Mouse (Mus musculus): ENCODE measurements at regions not wholly inside any gene's neighbourhood (a gene's known extent, or its start where the extent isn't known, plus 50 kb on each side); places are given as distances from the start of the nearest gene placed in this dataset.
A peak's percentile ranks its signal among the peaks of the same experiment; 100 is the strongest.
"Not testable (repeated sequence)": the region's sequence is repeated elsewhere in the genome, so short reads cannot be mapped to it uniquely, and the experiment has no call there.

DNA sequence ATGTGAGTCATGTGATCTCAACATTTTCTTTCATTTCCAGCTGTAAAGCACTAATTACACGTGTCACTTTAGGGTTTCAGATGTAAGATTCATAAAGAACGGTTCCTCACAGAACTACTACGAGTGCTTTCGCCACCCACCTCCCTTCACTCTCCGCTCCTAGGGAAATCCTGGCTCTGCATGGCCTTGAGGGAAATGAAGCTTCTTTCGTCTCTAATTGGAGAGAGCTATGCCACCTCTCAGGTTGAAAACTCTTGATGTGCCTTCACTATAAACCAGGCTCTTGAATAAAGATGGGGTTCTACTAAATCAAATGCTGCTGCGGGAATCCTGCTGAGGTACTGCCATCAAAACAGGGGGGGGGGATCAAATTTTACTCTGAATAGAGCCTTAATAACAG is 686.0 kb upstream of the Hs3st1 start:
- Histone ChIP-seq H3K9ac (ENCODE audit: low read length) (no peak overlapping the region), H3K27me3 (ENCODE audit: control insufficient read depth, insufficient read depth, low read length) (no peaks in the 10 kb centered on the region), H3K4me1 (ENCODE audit: control insufficient read depth, insufficient read depth, low read length) (no peaks in the 10 kb centered on the region), H3K9me3 (ENCODE audit: control insufficient read depth, low read length) (no peaks in the 10 kb centered on the region), H3K36me3 (ENCODE audit: control insufficient read depth, insufficient read depth, low read length) (no peaks in the 10 kb centered on the region), H3K4me3 (ENCODE audit: low read depth, low read length) (no peak overlapping the region), H3K4me2 (ENCODE audit: low read depth, severe bottlenecking) (no peak overlapping the region), H3K27ac (replicated peaks; ENCODE audit: low read depth, low read length) (no peak overlapping the region)
- DNase-seq (ENCODE audit: low spot score) (no peak), ATAC-seq (ENCODE audit: insufficient number of reproducible peaks, low FRiP score, low TSS enrichment, low read depth) (no peak)
- WGBS = 78% methylated on average over 7 of the region's 7 CpGs

DNA sequence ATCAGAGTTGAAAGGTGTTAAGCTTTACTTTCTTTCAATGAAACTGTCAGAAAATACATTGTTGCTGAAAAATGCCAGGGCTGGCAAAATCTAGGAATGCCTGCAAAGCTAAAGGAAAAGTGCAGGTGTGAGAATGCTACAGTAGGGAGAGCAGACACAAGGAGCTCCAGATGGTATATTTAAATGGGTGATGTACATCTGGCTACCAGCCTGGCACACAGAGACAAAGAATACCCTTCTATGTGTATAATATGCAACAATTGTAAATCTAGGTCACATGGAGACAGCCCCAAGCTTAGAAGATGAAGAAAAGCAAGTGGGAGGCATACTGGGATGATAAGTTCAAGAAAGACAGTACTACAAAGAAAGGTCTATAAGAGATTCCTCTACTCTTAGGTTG is 647.4 kb upstream of the Hs3st1 start:
- Histone ChIP-seq H3K9me3 (ENCODE audit: control insufficient read depth, low read length) (no peaks in the 10 kb centered on the region), H3K4me3 (ENCODE audit: low read depth, low read length) (no peak overlapping the region), H3K36me3 (ENCODE audit: control insufficient read depth, insufficient read depth, low read length) (no peaks in the 10 kb centered on the region), H3K9ac (ENCODE audit: low read length) (no peak overlapping the region), H3K4me1 (ENCODE audit: control insufficient read depth, insufficient read depth, low read length) (no peaks in the 10 kb centered on the region), H3K27ac (replicated peaks; ENCODE audit: low read depth, low read length) (no peak overlapping the region), H3K27me3 (ENCODE audit: control insufficient read depth, insufficient read depth, low read length) (no peaks in the 10 kb centered on the region), H3K4me2 (ENCODE audit: low read depth, severe bottlenecking) (no peak overlapping the region)
- DNase-seq (ENCODE audit: low spot score) (no peak), ATAC-seq (ENCODE audit: insufficient number of reproducible peaks, low FRiP score, low TSS enrichment, low read depth) (no peak)

DNA sequence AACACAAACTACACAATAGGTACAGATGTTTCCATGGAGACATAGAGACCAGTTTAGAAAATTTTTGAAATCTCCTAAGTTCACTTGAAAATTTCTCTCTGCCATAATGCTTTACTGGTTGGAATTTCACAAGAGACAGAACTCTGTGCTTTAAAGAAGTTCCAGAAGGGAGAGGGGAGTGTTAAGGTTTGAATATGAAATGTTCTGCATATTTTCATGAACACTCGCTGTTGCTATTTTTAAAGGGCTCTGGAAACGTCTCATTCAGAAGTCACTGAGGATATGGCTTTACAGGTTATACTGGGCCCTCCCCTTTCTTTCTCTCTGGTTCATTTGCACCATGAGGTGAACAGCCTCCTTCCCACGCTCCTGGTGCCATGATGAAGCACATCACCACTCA is 639.5 kb upstream of the Hs3st1 start:
- DNase-seq (ENCODE audit: low spot score) = no peak
- H3K9me3 ChIP-seq (ENCODE audit: control insufficient read depth, low read length) = no peaks in the 10 kb centered on the region
- no peak for ATAC-seq (ENCODE audit: insufficient number of reproducible peaks, low FRiP score, low TSS enrichment, low read depth)
- no peak overlapping the region for H3K9ac ChIP-seq (ENCODE audit: low read length)
- H3K27me3 ChIP-seq (ENCODE audit: control insufficient read depth, insufficient read depth, low read length) = no peaks in the 10 kb centered on the region
- 74% methylated on average over 3 of the region's 3 CpGs for WGBS
- H3K27ac ChIP-seq (replicated peaks; ENCODE audit: low read depth, low read length) = no peak overlapping the region
- no peaks in the 10 kb centered on the region for H3K4me1 ChIP-seq (ENCODE audit: control insufficient read depth, insufficient read depth, low read length)
- no peak overlapping the region for H3K4me2 ChIP-seq (ENCODE audit: low read depth, severe bottlenecking)
- H3K36me3 ChIP-seq (ENCODE audit: control insufficient read depth, insufficient read depth, low read length) = no peaks in the 10 kb centered on the region
- H3K4me3 ChIP-seq (ENCODE audit: low read depth, low read length) = no peak overlapping the region

- Histone ChIP-seq H3K27me3 (ENCODE audit: control insufficient read depth, insufficient read depth, low read length) (no peaks in the 10 kb centered on the region), H3K27ac (replicated peaks; ENCODE audit: low read depth, low read length) (no peak overlapping the region), H3K4me3 (ENCODE audit: low read depth, low read length) (no peak overlapping the region), H3K36me3 (ENCODE audit: control insufficient read depth, insufficient read depth, low read length) (no peaks in the 10 kb centered on the region), H3K9me3 (ENCODE audit: control insufficient read depth, low read length) (no peaks in the 10 kb centered on the region), H3K4me1 (ENCODE audit: control insufficient read depth, insufficient read depth, low read length) (no peaks in the 10 kb centered on the region), H3K4me2 (ENCODE audit: low read depth, severe bottlenecking) (no peak overlapping the region), H3K9ac (ENCODE audit: low read length) (no peak overlapping the region)
- DNase-seq (ENCODE audit: low spot score) (no peak), ATAC-seq (ENCODE audit: insufficient number of reproducible peaks, low FRiP score, low TSS enrichment, low read depth) (no peak)
Measured at GRCm38 (mm10) chr5:40389591-40389990, 634.3 kb upstream of the Hs3st1 start.

DNA sequence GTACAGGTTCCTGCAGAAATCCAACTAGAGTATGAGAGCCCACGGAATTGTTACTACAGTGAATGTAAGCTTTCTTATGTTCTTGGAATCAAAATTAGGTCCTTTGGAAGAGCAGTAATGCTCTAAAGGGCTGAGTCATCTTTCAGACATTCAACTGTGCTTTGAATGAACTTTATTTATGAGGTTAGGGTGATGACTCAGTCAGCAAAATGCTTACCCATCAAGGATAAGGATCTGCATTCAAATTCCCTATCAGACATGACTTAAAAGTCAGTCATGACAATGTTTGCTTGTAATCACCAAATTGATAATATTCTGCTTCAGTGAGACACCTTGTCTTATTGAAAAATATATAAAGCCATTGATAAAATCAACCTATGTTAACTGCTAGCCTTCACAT is 611.7 kb upstream of the Hs3st1 start:
- H3K27ac ChIP-seq (replicated peaks; ENCODE audit: low read depth, low read length) = no peak overlapping the region
- WGBS = 90% methylated on average over 1 of the region's 1 CpGs
- ATAC-seq (ENCODE audit: insufficient number of reproducible peaks, low FRiP score, low TSS enrichment, low read depth) = no peak

GRCm38 (mm10) chr5:40331237-40331636 is 576.0 kb upstream of the Hs3st1 start:
- Histone ChIP-seq H3K36me3 (ENCODE audit: control insufficient read depth, insufficient read depth, low read length) (no peaks in the 10 kb centered on the region), H3K4me3 (ENCODE audit: low read depth, low read length) (no peak overlapping the region), H3K27ac (replicated peaks; ENCODE audit: low read depth, low read length) (no peak overlapping the region), H3K27me3 (ENCODE audit: control insufficient read depth, insufficient read depth, low read length) (no peaks in the 10 kb centered on the region), H3K9me3 (ENCODE audit: control insufficient read depth, low read length) (no peaks in the 10 kb centered on the region), H3K4me2 (ENCODE audit: low read depth, severe bottlenecking) (no peak overlapping the region), H3K4me1 (ENCODE audit: control insufficient read depth, insufficient read depth, low read length) (no peaks in the 10 kb centered on the region), H3K9ac (ENCODE audit: low read length) (no peak overlapping the region)
- DNase-seq (ENCODE audit: low spot score) (no peak), ATAC-seq (ENCODE audit: insufficient number of reproducible peaks, low FRiP score, low TSS enrichment, low read depth) (peak; percentile 51; the same call in 1 of the 2 replicates)
- 63% methylated on average over 1 of the region's 1 CpGs for WGBS

More for the DNA sequence above, 611.7 kb upstream of the Hs3st1 start:
- Histone ChIP-seq H3K36me3 (ENCODE audit: control insufficient read depth, insufficient read depth, low read length) (no peaks in the 10 kb centered on the region), H3K4me2 (ENCODE audit: low read depth, severe bottlenecking) (no peak overlapping the region), H3K27me3 (ENCODE audit: control insufficient read depth, insufficient read depth, low read length) (no peaks in the 10 kb centered on the region), H3K9ac (ENCODE audit: low read length) (no peak overlapping the region), H3K4me1 (ENCODE audit: control insufficient read depth, insufficient read depth, low read length) (no peaks in the 10 kb centered on the region), H3K4me3 (ENCODE audit: low read depth, low read length) (no peak overlapping the region), H3K9me3 (ENCODE audit: control insufficient read depth, low read length) (no peaks in the 10 kb centered on the region)
- DNase-seq (ENCODE audit: low spot score) = no peak

GRCm38 (mm10) chr5:40308510-40308909 is 553.2 kb upstream of the Hs3st1 start:
- Histone ChIP-seq H3K9ac (ENCODE audit: low read length) (no peak overlapping the region), H3K4me1 (ENCODE audit: control insufficient read depth, insufficient read depth, low read length) (no peaks in the 10 kb centered on the region), H3K27me3 (ENCODE audit: control insufficient read depth, insufficient read depth, low read length) (no peaks in the 10 kb centered on the region), H3K36me3 (ENCODE audit: control insufficient read depth, insufficient read depth, low read length) (no peaks in the 10 kb centered on the region), H3K9me3 (ENCODE audit: control insufficient read depth, low read length) (no peaks in the 10 kb centered on the region), H3K27ac (replicated peaks; ENCODE audit: low read depth, low read length) (no peak overlapping the region), H3K4me2 (ENCODE audit: low read depth, severe bottlenecking) (no peak overlapping the region), H3K4me3 (ENCODE audit: low read depth, low read length) (no peak overlapping the region)
- 79% methylated on average over 5 of the region's 5 CpGs for WGBS
- ATAC-seq (ENCODE audit: insufficient number of reproducible peaks, low FRiP score, low TSS enrichment, low read depth) (no peak), DNase-seq (ENCODE audit: low spot score) (no peak)

DNA sequence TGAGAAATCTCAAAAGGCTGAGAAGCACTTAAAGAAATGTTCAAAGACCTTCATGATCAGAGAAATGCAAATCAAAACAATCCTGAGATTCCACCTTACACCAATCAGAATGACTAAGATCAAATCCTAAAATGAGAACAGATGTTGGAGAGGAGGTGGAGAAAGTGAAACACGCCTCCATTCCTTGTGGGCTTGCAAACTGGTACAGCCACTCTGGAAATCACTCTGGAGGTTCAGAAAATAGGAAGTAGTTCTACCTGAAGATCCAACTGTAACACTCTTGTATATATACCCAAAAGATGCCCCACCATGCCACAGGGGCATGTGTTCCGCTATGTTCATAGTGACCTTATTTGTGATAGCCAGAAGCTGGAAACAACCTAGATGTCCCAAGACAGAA is 549.5 kb upstream of the Hs3st1 start:
- WGBS = 90% methylated on average over 2 of the region's 2 CpGs
- not testable (repeated sequence) for H3K27me3 ChIP-seq (ENCODE audit: control insufficient read depth, insufficient read depth, low read length); H3K9ac ChIP-seq (ENCODE audit: low read length); H3K27ac ChIP-seq (replicated peaks; ENCODE audit: low read depth, low read length); H3K4me2 ChIP-seq (ENCODE audit: low read depth, severe bottlenecking); H3K9me3 ChIP-seq (ENCODE audit: control insufficient read depth, low read length); DNase-seq (ENCODE audit: low spot score); H3K36me3 ChIP-seq (ENCODE audit: control insufficient read depth, insufficient read depth, low read length); H3K4me3 ChIP-seq (ENCODE audit: low read depth, low read length); ATAC-seq (ENCODE audit: insufficient number of reproducible peaks, low FRiP score, low TSS enrichment, low read depth); H3K4me1 ChIP-seq (ENCODE audit: control insufficient read depth, insufficient read depth, low read length)

DNA sequence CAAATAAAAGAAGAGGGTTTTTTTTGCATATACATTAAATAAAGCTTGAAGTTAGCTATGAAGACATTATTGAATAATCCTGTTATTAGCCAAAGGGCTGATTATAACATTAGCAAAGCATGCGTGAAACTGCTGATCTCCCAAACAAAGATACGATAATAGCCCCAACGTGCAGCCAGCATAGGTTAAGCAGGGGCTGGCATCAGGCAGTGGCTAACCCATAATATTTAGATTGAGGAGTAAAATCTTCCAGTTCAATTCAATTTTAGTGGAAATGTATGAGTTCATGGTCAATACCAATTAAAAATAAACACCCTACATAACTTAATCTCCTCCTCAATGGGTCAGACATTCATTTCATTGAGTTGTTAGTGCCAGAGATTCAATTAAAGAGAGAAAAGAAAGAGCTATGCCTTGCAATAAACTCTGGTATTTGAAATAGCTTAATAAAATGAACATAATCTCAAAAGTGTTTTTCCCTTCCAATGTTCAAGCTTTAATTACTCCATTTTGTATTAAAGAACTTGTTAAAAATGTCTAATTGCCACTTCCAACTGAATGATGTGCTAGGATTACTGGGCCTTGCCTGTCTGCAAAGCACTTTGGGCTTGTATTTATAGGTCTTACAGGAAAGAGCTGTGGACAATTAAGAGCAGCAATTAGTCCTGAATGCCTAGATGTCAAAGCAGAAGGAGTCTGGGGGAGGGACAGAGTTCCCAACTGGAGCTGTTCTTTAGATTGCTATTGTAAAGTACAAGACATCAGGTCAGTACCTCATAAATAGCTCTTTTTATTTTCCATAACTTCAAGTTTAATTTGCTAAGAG is 539.8 kb upstream of the Hs3st1 start:
- H3K4me2 ChIP-seq (ENCODE audit: low read depth, severe bottlenecking) = no peak overlapping the region
- H3K36me3 ChIP-seq (ENCODE audit: control insufficient read depth, insufficient read depth, low read length) = no peaks in the 10 kb centered on the region
- no peak overlapping the region for H3K27ac ChIP-seq (replicated peaks; ENCODE audit: low read depth, low read length)
- no peaks in the 10 kb centered on the region for H3K9me3 ChIP-seq (ENCODE audit: control insufficient read depth, low read length)
- no peak overlapping the region for H3K9ac ChIP-seq (ENCODE audit: low read length)
- DNase-seq (ENCODE audit: low spot score) (no peak), ATAC-seq (ENCODE audit: insufficient number of reproducible peaks, low FRiP score, low TSS enrichment, low read depth) (no peak)
- no peaks in the 10 kb centered on the region for H3K4me1 ChIP-seq (ENCODE audit: control insufficient read depth, insufficient read depth, low read length)
- no peak overlapping the region for H3K4me3 ChIP-seq (ENCODE audit: low read depth, low read length)
- H3K27me3 ChIP-seq (ENCODE audit: control insufficient read depth, insufficient read depth, low read length) = no peaks in the 10 kb centered on the region
- 78% methylated on average over 3 of the region's 3 CpGs for WGBS

Data from limb, embryonic 11.5 days (tissue).